Mouse (Mus musculus) heart, adult 11 months (tissue): ENCODE data around the gene Olfr15.

Experiments used
- DNase-seq: peaks from one replicate; pipeline ENCODE4 v3.0.0; 2022

The Olfr15 gene

GRCm38 (mm10) chr16:3876346-3876745 is 45.7 kb downstream of the Olfr15 start:
- peak; percentile 71 for DNase-seq

GRCm38 (mm10) chr16:3884201-3885064 is 53.8 kb downstream of the Olfr15 start, which contains the start of the genes Zfp597 and Gm20695:
Zfp597 (minus strand) TSS chr16:3884561.
Gm20695 (plus strand) TSS chr16:3884648.
- DNase-seq: peak; percentile 99

GRCm38 (mm10) chr16:3885065-3885670 is 54.5 kb downstream of the Olfr15 start:
- DNase-seq: peak; percentile 91

- DNase-seq: peak; percentile 65
These were observed 61.1 kb downstream of the Olfr15 start for GRCm38 (mm10) chr16:3891621-3892295.

GRCm38 (mm10) chr16:3893739-3894138 is 63.1 kb downstream of the Olfr15 start:
- DNase-seq: peak; percentile 91
